In the genomic region with DNA sequence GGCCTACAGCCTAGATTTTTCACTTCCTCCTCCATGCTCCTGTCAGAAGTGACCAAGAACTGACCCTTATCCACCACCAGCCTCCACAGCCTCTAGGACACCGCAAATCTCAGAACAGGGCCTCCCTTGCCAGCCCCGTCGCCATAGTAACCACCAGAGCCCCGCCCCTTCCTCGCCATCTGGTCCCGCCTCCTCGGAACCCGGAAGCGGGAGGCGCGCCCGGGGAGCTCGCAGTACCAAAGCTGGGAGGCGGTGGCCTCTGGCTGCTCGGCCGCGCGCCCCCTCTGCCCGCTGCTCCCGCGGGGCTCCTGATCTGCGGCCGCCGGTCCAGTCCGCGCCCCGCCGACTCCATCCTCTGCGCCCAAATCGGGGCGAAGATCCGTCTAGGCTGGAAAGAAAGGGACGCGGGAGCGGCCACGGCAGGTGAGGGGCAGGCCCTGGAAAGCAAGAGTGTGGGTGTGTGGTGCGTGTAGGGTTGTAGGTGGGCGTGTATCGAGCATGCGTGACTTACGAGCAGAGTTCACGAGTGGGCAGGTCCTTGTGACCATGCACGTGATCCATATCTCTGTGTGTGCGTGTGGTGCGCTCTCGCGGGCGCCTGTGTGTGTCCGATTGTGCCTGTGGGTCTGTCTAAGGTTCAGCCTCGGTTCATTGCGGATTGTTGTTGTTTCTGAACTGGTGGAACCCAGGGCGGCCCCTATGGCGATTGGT, we compare ENCODE assay signal across 8 mouse cellular contexts. TPM values are rescaled to one million over a fixed set of nuclear protein-coding genes. Genes with fewer than 3 reads are reported as not detected.
DNase-seq lines count a peak whose midpoint lies in the region; ATAC-seq and TF ChIP-seq lines count a peak whose summit lies in the region.

A gene (plus strand): TSS at position 216 of the 711 bp plus-strand sequence.

- peak; percentile 68 for DNase-seq in Patski (ENCODE audit: low read depth, low spot score)
- DNase-seq in cerebellum, postnatal 14 days, result peak; percentile 98 to 99
- peak; percentile 87 to 92 for DNase-seq in frontal cortex, postnatal 25 days (ENCODE audit: low spot score in 2 of 2)
- DNase-seq in hindbrain, embryonic 14.5 days (ENCODE audit: low spot score), result peak; percentile 95
- DNase-seq in layer of hippocampus, postnatal 36 days, result peak; percentile 94 to 97
- peak; percentile 96 for DNase-seq in lung, postnatal 36 days
- DNase-seq in retina, postnatal 1 day, result peak; percentile 98
- peak; percentile 92 to 99 for DNase-seq in urinary bladder, adult 18-20 months (ENCODE audit: low spot score in 2 of 2)

- TF ChIP-seq CTCF in Patski (IDR thresholded peaks at IDR 0.05), result no peak

- peak within 1 kb of the TSS; percentile 94 for H3K27ac ChIP-seq in hindbrain, embryonic 14.5 days

- peak; percentile 81 for ATAC-seq in Patski
- ATAC-seq in hindbrain, embryonic 14.5 days (ENCODE audit: low FRiP score), result peak; percentile 96

- H3K4me2 ChIP-seq in hindbrain, embryonic 14.5 days (replicated peaks), result peak within 1 kb of the TSS; percentile 82

- POLR2A ChIA-PET in Patski (lab: Charles Lee), result no interaction called here

- peaks cover 9% of the 10 kb centered on the region for H3K36me3 ChIP-seq in hindbrain, embryonic 14.5 days (replicated peaks; ENCODE audit: control insufficient read depth, insufficient read depth)

- H3K9ac ChIP-seq in hindbrain, embryonic 14.5 days, result peak within 1 kb of the TSS; percentile 86

- in situ Hi-C loops in Patski (cut with MboI; ENCODE audit: low pct_unique_long_range_greater_than_20kb), result no loop called here

- under 1% methylated on average over 53 of the region's 53 CpGs for WGBS in hindbrain, embryonic 14.5 days

- peaks cover 22% of the 10 kb centered on the region for H3K4me1 ChIP-seq in hindbrain, embryonic 14.5 days (replicated peaks; ENCODE audit: control insufficient read depth, insufficient read depth, low read length)

- no peaks in the 10 kb centered on the region for H3K9me3 ChIP-seq in hindbrain, embryonic 14.5 days (ENCODE audit: control insufficient read depth, low read length)

- H3K4me3 ChIP-seq in hindbrain, embryonic 14.5 days (replicated peaks; ENCODE audit: low read length), result peak within 1 kb of the TSS; percentile 93

- CTCF ChIA-PET in Patski (lab: Charles Lee), result interaction anchor here (1.1 to 1.2 kb wide), 2 partner anchors 11 to 20 kb away, joined by 3 read pairs; no protein-coding TSS in a partner anchor

- H3K27me3 ChIP-seq in Patski, result no peaks in the 10 kb centered on the region
- H3K27me3 ChIP-seq in hindbrain, embryonic 14.5 days (ENCODE audit: control insufficient read depth, insufficient read depth, low read length), result no peaks in the 10 kb centered on the region

RNA-seq across cellular contexts. Expression of the gene that starts here (rescaled TPM):
- polyA plus RNA-seq in Patski (2021), result 112 TPM
- polyA plus RNA-seq in hindbrain, embryonic 14.5 days (2014; fragmentation: Nextera tagmentation; extraction: Ambion mirVana), result 126 and 133 TPM in 2 replicates
- 10 to 100 TPM; 29.2 to 34.3 TPM for total RNA-seq in layer of hippocampus, postnatal 36 days (2021)

Comparison
In these comparisons a context has a peak if more than half of its experiments do, and no peak if none do; other contexts are left out.
1. Peak in every context shown above with its lines: DNase-seq, ATAC-seq, H3K4me3 ChIP-seq and H3K27ac ChIP-seq.